Mouse (Mus musculus) limb, embryonic 14.5 days (tissue): ENCODE measurements at regions not wholly inside any gene's neighbourhood (a gene's known extent, or its start where the extent isn't known, plus 50 kb on each side); places are given as distances from the start of the nearest gene placed in this dataset.

Experiments used
- ATAC-seq: fragments of 200-750 bp; cut with Nextera tagmentation; 2 replicates; pipeline ENCODE4 v1.8.0; 2017; ENCODE audit warnings: low read depth, moderate number of reproducible peaks, moderate TSS enrichment; ENCODE audit not compliant: low FRiP score
- DNase-seq: peaks from one replicate; pipeline ENCODE4 v3.0.0-alpha.2; 2015; ENCODE audit warnings: low spot score
- H3K27ac ChIP-seq: fragments of 300-500 bp; sonication (generic); replicated peaks from 2 replicates; pipeline ENCODE4 v1.5.1; 2014; ENCODE audit warnings: low read depth, mild to moderate bottlenecking, low read length, moderate library complexity, mixed read lengths
- H3K27me3 ChIP-seq: fragments of 300-500 bp; sonication (generic); 2 replicates; pipeline ENCODE4 v1.6.1; 2014; ENCODE audit warnings: low read length, mixed read lengths; ENCODE audit not compliant: control insufficient read depth, insufficient read depth
- H3K36me3 ChIP-seq: fragments of 300-500 bp; sonication (generic); 2 replicates; pipeline ENCODE4 v1.6.1; 2014; ENCODE audit warnings: mild to moderate bottlenecking, low read length, moderate library complexity, mixed read lengths; ENCODE audit not compliant: control insufficient read depth, insufficient read depth
- H3K4me1 ChIP-seq: fragments of 300-500 bp; sonication (generic); 2 replicates; pipeline ENCODE4 v1.6.1; 2014; ENCODE audit warnings: antibody characterized with exemption, low read length, mixed read lengths; ENCODE audit not compliant: control insufficient read depth, insufficient read depth
- H3K4me2 ChIP-seq: fragments of 300-500 bp; sonication (generic); replicated peaks from 2 replicates; pipeline ENCODE4 v1.6.1; 2014; ENCODE audit warnings: low read depth, mild to moderate bottlenecking, low read length, moderate library complexity; ENCODE audit not compliant: severe bottlenecking
- H3K4me3 ChIP-seq: fragments of 300-500 bp; sonication (generic); replicated peaks from 2 replicates; pipeline ENCODE4 v1.5.1; 2014; ENCODE audit warnings: low read length
- H3K9ac ChIP-seq: fragments of 300-500 bp; sonication (generic); 2 replicates; pipeline ENCODE4 v1.6.1; 2014; ENCODE audit warnings: mild to moderate bottlenecking, low read depth, low read length, moderate library complexity; ENCODE audit not compliant: severe bottlenecking
- H3K9me3 ChIP-seq: fragments of 300-500 bp; sonication (generic); 2 replicates; pipeline ENCODE4 v1.6.1; 2016; ENCODE audit warnings: low read length; ENCODE audit not compliant: control insufficient read depth
- POLR2A ChIP-seq: fragments of 200-500 bp; IDR thresholded peaks from 2 replicates; pipeline ENCODE4 v1.8.0; 2012; ENCODE audit warnings: inconsistent platforms, mild to moderate bottlenecking, moderate library complexity, borderline replicate concordance; ENCODE audit not compliant: insufficient read depth, insufficient read length; ENCODE audit errors: extremely low read depth
- WGBS: fragments of 180-500 bp; shearing (Covaris S2); extraction: QIAGEN DNeasy Blood & Tissue Kit; methylation state at CpG from one replicate; pipeline ENCODE4 v1.1.7; 2014; 5-methylcytosine and 5-hydroxymethylcytosine counted together

DNA sequence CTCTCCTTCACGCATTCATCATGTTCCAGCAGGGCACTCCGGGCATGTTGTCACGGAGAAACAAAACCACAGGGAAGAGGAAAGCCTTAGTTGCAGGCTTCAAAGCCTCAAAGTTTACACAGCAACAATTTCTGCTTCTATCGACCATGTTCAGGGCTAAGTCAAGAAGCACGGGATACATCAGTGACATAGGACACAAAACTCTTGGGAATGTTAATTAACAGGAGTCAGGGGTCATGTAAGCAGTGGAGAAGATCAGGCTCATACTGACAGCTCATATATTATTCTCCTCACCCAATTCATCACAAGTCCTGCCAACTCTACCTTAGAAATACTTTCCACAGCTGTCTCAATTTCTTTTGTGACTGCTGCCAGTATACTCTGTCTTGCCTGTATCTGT, 133.0 kb upstream of the Btbd3 start:
- DNase-seq (no peak), ATAC-seq (no peak)
- 45% methylated on average over 5 of the region's 5 CpGs for WGBS
- H3K9ac ChIP-seq = no peak overlapping the region
- H3K4me2 ChIP-seq = no peak overlapping the region
- no peak overlapping the region for H3K27ac ChIP-seq
- H3K4me3 ChIP-seq = no peak overlapping the region
- no peaks in the 10 kb centered on the region for H3K4me1 ChIP-seq
- H3K27me3 ChIP-seq = no peaks in the 10 kb centered on the region
- no peak for TF ChIP-seq POLR2A
- H3K9me3 ChIP-seq = no peaks in the 10 kb centered on the region
- H3K36me3 ChIP-seq = no peaks in the 10 kb centered on the region

DNA sequence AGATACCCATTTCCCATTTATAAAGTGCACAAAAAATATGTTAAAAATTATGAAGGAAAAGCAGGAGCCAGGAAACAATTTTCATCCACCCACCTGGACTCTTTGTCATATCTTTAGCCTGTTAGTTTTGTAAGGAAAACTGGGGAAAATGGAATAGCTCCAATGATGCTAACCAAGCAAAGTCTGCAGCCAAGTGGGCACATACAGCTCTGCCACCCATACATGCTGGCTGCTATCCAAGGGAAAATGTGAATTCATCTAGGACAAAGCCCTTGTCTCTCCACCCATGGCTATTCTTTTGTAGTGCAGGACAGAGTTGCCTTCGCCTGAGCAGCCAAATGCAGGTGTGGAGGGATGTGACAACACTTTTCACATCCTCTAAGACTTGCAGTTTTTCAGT, 135.5 kb upstream of the Btbd3 start:
- H3K36me3 ChIP-seq = no peaks in the 10 kb centered on the region
- no peak overlapping the region for H3K9ac ChIP-seq
- 83% methylated on average over 1 of the region's 1 CpGs for WGBS
- H3K9me3 ChIP-seq = no peaks in the 10 kb centered on the region
- H3K4me3 ChIP-seq = no peak overlapping the region
- ATAC-seq (no peak), DNase-seq (no peak)
- no peaks in the 10 kb centered on the region for H3K27me3 ChIP-seq
- no peaks in the 10 kb centered on the region for H3K4me1 ChIP-seq
- no peak overlapping the region for H3K27ac ChIP-seq
- H3K4me2 ChIP-seq = no peak overlapping the region
- TF ChIP-seq POLR2A = no peak

DNA sequence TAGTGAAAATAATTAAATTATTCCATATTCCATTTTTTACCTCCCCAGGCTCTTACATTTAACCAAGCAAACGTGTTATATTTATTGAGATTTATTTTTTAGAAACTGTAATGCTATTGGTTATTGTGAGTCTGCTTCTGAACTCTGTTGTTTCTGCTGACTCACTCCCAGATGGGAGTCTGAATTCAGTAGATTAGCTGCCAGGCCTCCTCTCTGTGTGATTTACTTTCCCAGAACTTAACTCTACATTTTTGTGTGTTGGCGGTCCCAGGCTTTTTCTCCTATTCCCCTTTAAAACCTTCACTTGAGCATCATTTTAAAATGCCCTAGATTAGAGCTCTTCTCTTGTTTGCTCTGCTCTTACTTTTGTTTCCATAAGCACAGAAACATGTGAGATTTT, 136.2 kb upstream of the Btbd3 start:
- 75% methylated on average over 2 of the region's 2 CpGs for WGBS
- no peak for DNase-seq
- no peaks in the 10 kb centered on the region for H3K36me3 ChIP-seq
- no peak for ATAC-seq
- H3K27ac ChIP-seq = no peak overlapping the region
- TF ChIP-seq POLR2A = no peak
- no peak overlapping the region for H3K9ac ChIP-seq
- no peak overlapping the region for H3K4me3 ChIP-seq
- H3K4me2 ChIP-seq = no peak overlapping the region
- no peaks in the 10 kb centered on the region for H3K4me1 ChIP-seq
- H3K27me3 ChIP-seq = no peaks in the 10 kb centered on the region
- H3K9me3 ChIP-seq = no peaks in the 10 kb centered on the region

DNA sequence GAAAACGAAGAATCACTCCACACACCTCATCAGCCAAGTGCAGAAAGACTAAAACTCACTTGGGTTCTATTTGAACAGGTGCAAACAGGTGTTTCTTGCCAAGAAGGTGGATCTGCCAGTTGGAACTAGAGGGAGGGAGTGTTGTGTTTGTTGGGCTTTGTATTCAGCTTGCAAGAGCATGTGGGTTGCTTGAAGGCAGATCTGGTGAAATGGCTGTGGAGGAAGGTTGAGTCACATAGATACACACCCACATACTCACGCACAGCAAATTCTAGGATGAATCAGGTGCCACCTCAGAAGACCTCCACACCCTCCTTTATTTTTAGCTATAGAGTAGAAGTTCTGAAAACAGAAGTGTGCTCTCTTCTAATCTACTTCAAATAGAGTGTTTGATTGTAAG, 156.6 kb upstream of the Btbd3 start:
- no peaks in the 10 kb centered on the region for H3K4me1 ChIP-seq
- H3K4me3 ChIP-seq = no peak overlapping the region
- no peak overlapping the region for H3K4me2 ChIP-seq
- DNase-seq = no peak
- H3K27ac ChIP-seq = no peak overlapping the region
- H3K9me3 ChIP-seq = no peaks in the 10 kb centered on the region
- no peaks in the 10 kb centered on the region for H3K27me3 ChIP-seq
- no peaks in the 10 kb centered on the region for H3K36me3 ChIP-seq
- WGBS = 79% methylated on average over 2 of the region's 2 CpGs
- ATAC-seq = no peak
- TF ChIP-seq POLR2A = no peak
- no peak overlapping the region for H3K9ac ChIP-seq

DNA sequence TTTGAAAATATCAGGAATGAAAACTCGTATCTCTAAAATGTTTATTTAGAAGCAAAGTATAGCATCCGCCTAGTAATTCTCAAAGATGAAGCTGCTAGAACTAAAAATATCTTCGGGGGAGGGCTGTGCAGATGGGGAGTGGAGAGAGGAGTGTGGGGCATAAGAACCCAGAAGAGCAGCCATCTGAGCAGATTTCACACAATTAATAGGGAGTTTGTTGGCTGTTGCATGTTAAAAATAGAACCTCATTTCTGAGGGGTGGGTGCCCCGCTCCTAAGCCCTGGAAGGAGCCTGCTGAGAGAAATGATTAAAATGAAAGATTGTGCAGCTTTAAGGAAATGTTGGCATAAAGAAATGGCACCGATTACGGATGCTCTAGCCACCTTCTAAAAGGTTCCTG, 171.0 kb upstream of the Btbd3 start:
- ATAC-seq (no peak), DNase-seq (no peak)
- no peaks in the 10 kb centered on the region for H3K4me1 ChIP-seq
- no peak overlapping the region for H3K4me3 ChIP-seq
- no peak overlapping the region for H3K27ac ChIP-seq
- H3K9ac ChIP-seq = no peak overlapping the region
- H3K36me3 ChIP-seq = no peaks in the 10 kb centered on the region
- no peak for TF ChIP-seq POLR2A
- no peaks in the 10 kb centered on the region for H3K9me3 ChIP-seq
- WGBS = 77% methylated on average over 6 of the region's 6 CpGs
- H3K27me3 ChIP-seq = no peaks in the 10 kb centered on the region
- H3K4me2 ChIP-seq = no peak overlapping the region
